Mouse (Mus musculus) heart, adult 11 months (tissue): Measurements from ENCODE around the gene Trim39.
"Not testable (repeated sequence)": the region's sequence is repeated elsewhere in the genome, so short reads cannot be mapped to it uniquely, and the experiment has no call there.

Source experiments
- DNase-seq: peaks from one replicate; pipeline ENCODE4 v3.0.0; 2022

The Trim39 gene

DNA sequence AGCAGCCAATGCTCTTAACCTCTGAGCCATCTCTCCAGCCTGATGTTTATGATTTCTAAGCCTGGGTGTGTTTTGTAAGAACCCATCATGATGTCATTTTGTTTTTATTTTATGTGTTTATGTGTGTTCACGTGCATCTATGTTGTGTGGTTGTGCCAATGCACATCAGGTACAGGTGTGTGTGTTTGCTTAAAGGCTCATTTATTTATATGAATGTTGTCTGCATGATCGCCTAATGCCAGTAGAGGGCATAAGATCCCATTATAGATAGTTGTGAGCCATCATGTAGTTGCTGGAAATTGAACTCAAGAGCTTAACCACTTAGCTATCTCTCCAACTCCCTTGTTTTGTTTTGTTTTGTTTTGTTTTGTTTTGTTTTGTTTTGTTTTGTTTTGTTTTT lies 26.3 kb downstream of the Trim39 start:
- no peak for DNase-seq

DNA sequence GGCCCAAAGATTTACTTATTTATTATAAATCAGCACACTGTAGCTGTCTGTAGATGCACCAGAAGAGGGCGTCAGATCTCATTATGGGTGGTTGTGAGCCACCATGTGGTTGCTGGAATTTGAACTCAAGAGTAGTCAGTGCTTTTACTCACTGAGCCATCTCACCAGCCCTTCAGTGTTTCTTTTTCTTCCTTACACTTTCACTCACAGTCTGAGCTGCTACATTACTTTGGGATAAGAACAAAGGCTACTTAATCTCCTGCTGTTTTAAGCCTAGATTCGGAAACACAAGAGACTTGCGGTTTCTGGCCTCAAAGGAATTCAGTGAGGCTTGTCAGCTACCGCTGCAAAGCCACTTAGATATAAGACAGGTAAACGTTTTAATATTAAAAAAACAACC lies 28.0 kb downstream of the Trim39 start:
- DNase-seq: no peak

DNA sequence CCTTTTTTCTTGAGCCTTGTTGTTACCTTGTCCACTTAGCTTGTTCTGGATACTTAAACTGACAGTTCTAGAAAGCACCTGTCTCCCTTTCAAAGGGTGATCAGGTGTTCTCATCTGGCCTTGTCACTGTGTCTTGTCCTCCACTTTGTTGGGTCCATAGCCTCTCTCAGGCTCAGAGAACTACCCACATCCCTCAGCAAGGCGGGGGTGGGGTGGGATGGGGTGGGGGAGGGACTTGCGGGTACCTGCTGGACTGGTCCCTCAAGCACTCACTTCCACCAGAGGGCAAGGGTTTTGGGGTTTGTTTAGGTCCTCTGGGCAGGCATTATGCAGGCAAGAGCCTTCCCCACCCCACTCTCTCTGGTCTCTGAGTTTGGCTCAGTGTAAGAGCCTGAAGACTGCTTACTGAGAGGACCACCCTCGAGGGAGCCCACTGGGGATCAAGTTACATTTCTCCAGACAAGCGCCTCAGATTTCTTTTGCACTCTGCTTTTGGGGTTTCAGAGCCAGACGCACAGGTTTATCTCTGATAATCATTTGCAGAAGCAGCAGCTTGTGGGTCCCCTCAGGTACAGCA lies 31.3 kb downstream of the Trim39 start:
- no peak for DNase-seq

DNA sequence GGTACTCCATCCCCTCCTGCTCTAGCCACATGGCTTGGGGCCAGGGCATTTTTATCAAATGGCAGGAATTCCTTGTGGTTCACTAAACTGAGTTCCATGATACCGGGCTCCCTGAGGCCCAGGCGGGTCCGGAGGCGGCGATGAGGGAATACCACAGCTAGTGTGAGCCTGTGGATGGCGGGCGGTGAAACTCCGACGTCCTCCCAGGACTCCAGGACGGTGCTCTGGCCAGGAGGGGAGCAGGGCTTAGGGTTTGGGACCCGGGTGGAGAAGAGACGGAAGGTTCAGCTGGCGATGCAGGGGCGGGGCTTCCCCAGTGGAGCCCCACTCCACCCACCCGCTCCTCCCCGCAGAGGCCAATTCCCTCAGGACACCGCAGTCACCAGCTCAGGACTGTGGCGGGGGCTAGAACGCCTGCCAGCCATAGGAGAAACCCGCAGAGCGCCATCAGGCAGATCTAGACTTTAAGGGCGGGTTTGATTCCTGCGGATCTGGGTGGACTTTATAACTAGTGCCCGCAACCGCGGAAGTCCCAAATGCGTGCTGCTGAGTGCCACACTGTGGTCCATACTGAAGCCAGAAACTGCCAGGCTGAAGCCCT lies 34.6 kb downstream of the Trim39 start:
- DNase-seq: peak; percentile 92

DNA sequence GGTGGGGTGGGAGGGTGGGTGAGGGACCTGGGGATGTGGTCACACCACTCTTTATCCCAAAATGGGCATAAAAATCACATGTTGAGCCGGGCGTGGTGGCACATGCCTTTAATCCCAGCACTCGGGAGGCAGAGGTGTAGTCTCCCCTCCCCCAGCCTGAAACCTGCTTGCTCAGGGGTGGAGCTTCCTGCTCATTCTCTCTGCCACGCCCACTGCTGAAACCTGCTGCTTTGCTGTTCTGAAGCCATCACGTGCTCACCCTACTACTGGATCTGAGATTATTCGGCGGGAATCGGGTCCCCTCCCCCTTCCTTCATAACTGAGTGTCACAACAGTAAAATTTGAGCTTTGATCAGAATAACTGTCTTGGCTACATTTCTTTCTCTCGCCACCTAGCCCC lies 36.7 kb downstream of the Trim39 start:
- not testable (repeated sequence) for DNase-seq

DNA sequence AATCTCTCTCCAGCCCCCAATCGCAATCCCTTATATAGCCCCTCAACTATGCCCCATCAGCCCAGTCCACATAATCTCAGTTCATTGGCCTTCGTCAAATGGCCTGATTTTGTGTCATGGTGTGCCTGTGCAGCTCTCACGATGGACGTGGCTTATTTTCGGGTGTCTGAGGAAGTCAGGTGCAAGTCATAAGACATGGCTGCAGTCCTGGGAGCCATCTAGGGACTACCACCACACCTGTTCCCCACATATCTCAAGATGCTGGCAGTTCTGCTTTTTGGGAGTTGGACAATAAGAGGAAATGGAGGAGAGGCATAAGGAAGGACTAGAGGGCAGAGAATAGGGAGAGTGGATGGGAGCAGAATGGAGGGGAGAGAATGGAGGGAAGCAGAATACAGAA lies 38.5 kb downstream of the Trim39 start:
- peak; percentile 64 for DNase-seq

DNA sequence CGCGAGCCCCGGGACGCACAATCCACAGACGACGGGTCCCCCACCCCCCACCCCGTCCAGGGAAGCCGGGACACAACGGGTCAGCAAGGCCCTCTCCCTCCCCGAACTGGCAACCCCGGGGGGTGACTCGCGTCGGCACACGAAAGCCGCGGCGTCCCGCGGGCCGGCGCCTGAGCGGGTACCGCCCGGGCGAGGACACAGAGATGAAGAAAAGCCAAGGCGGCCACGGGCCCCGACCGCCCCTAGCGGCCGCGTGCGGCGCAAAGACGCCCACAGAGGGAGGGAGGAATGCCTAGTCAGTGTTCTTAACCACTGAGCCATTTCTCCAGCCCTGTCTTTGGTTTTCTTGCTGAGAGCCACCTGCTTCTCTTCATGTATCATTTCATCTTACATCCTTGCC lies 40.7 kb downstream of the Trim39 start:
- peak; percentile 97 for DNase-seq

DNA sequence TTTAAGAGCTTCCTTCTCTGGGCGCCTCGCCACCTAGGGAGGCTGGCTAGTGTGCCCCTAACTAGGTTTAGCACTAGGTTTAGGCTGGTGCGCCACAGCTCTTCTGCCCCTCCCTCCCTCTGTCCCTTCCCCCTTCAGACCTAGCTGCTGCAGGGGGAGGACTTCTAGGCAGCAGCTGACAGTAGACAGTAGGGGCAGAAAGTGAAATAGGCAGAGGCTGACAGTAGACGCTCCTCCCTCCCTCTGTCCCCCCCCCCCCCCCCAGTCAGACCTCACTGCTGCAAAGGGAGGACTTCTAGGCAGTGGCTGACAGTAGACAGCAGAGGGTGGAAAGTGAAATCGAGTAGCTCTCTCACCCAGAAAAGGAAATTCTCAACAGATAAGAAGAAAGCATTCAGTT lies 43.0 kb downstream of the Trim39 start:
- DNase-seq: no peak

DNA sequence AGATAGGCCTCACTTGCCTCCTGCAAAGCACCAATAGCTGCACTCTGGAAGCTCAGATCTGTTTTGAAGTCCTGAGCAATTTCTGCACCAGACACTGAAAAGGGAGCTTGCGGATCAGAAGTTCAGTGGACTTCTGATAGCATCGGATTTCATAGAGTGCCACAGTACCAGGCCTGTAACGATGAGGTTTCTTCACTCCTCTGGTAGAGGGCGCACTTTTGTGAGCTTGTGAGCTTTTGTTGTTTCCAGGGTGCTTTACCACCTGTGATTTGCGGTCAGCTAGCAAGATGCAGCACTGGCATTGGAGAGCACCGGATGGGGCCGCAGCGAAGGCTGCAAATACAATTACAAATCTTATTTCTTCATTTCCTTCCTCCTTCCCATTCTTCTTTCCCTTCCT lies 45.1 kb downstream of the Trim39 start:
- DNase-seq: peak; percentile 65

DNA sequence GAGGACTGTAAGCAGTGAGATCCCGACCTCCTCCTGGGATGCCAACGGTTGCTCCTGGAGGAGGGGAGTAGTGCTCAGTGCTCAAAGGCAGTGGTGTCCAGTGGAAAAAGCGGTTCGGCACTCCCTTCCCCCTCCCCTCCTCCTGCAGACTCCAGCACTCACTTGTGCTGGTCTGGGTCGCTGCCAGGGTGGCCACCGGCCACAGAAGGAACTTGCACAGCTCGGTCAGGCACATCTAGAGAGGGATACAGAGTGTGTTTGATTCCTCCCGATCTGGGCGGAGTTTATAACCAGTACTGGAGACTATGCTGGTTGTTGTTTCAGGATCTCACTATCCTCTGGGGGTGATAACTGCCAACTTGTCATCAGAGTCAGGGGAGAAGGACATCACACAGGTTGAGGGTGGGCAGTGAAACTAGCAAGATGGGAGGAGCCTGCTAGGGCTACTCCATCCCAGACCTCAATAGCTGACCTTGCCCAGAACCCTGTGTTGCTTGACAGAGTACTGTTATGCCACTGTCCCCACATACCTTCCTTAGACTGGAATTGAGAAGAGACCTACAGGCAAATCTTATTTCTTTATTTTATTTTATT lies 46.7 kb downstream of the Trim39 start:
- peak; percentile 90 for DNase-seq

DNA sequence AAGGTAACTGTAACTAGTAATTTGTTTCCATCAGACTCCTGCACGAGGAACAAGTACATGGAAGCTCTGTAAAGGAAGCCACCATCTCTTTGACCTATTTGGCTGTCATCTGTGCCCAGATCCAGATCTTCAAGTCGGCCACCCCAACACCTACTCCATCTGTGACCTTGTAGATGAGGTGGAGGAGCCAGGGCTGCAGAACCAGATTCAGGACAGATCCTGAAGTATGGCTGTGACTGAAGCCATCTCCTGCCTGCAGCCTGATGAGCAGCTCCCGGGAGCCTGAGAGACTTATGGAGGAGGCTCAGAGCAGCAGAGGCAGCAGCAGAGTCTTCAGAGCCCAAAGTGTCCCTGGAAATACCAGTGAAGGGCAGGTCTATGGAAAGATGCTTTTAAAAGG lies 47.6 kb downstream of the Trim39 start:
- peak; percentile 56 for DNase-seq

DNA sequence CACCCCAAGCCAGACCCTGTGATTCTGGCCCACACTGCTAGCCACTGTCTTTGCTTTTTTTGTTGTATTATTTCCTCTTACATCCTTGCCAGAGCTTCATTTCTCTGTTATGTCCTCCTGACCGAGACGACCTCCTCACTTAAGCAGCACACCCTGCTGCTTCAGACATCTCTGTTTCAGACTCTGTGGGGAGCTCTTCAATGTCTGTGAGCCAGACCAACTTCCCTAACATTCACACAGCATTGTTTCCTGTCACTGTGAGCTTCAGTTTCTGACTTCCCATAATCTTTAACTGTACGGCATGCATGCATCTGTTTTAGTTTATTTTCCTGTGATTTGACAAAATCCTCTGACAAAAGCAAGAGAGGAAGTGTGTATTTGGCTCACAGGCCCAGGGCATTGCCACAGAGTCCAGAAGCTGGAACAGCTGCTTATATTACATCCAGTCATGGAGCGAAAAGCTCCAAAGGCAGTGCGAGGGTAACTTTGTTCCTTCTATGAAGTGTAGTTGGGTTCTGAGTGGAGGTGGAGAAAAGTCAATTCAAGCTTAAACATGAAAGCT lies 53.4 kb downstream of the Trim39 start:
- peak; percentile 43 for DNase-seq

DNA sequence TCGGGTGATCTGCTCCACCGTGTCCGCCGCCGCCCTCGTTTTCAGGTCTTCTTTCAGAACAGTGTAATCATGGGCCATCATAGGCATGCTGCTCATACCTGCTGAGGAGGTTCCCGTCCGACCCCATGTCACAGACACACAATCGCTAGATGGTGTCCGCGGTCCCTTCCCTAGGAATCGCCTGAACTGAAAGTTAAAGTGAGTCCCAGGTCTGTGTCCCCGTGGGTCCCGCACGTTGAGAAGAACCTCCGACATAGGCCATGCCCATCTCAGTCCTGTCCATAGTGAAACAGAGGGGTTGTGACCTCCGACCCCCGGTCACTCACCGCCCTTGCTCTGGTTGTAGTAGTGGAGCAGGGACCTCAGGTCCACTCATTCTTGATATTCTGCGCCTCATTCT lies 56.5 kb downstream of the Trim39 start:
- DNase-seq: no peak
